Comparison of ENCODE assay signal across 14 mouse cellular contexts in genomic region chr4:130054727-130055126, GRCm38 (mm10). TPM values are rescaled to one million over a fixed set of nuclear protein-coding genes. Genes with fewer than 3 reads are reported as not detected.
DNase-seq lines count a peak whose midpoint lies in the region; ATAC-seq and TF ChIP-seq lines count a peak whose summit lies in the region.
"Had no signal": no experiment of that assay in that cellular context is flagged by ENCODE, and none has a peak within 500 bp of the region (broad histone marks: within the 10 kb centered on the region; RNA-seq: fewer than 3 reads in every experiment).

No protein-coding gene starts in this region.

- no peak overlapping the region for H3K4me3 ChIP-seq in forebrain, postnatal 0 days (ENCODE audit: low read depth, low read length)
- H3K4me3 ChIP-seq in limb, embryonic 15.5 days: no peak overlapping the region

- TF ChIP-seq CTCF in brain, embryonic 14.5 days (IDR thresholded peaks at IDR 0.05; ENCODE audit: borderline replicate concordance, extremely low read depth, insufficient read depth, insufficient read length): no peak
- no peak for TF ChIP-seq CTCF in forebrain, postnatal 0 days (IDR thresholded peaks at IDR 0.05; ENCODE audit: low read depth)

- no peaks in the 10 kb centered on the region for H3K36me3 ChIP-seq in forebrain, postnatal 0 days (ENCODE audit: insufficient read depth)
- H3K36me3 ChIP-seq in limb, embryonic 15.5 days: peaks cover 61% of the 10 kb centered on the region

- no peaks in the 10 kb centered on the region for H3K27me3 ChIP-seq in forebrain, postnatal 0 days (ENCODE audit: insufficient read depth, low read length)
- no peaks in the 10 kb centered on the region for H3K27me3 ChIP-seq in limb, embryonic 15.5 days

- 0 out of 2 replicates have a peak, but pooled peaks cover 6% of the 10 kb centered on the region for H3K4me1 ChIP-seq in forebrain, postnatal 0 days (ENCODE audit: insufficient read depth)
- peaks cover 46% of the 10 kb centered on the region for H3K4me1 ChIP-seq in limb, embryonic 15.5 days

- no peak overlapping the region for H3K9ac ChIP-seq in forebrain, postnatal 0 days
- H3K9ac ChIP-seq in limb, embryonic 15.5 days: no peak overlapping the region
- H3K9ac ChIP-seq: lung, embryonic 14.5 days had no signal

- TF ChIP-seq POLR2A in brain, embryonic 14.5 days (IDR thresholded peaks at IDR 0.05; ENCODE audit: borderline replicate concordance, extremely low read depth, insufficient read depth, insufficient read length, poor library complexity, severe bottlenecking): no peak

- ATAC-seq in forebrain, postnatal 0 days: peak; percentile 57
- ATAC-seq in limb, embryonic 15.5 days (ENCODE audit: insufficient number of reproducible peaks, low FRiP score, low TSS enrichment, low read depth): no peak
- ATAC-seq: CD4-positive, CD25-positive, alpha-beta regulatory T cell, adult 4 months had no signal

- no peak overlapping the region for H3K4me2 ChIP-seq in forebrain, postnatal 0 days (ENCODE audit: low read depth)
- H3K4me2 ChIP-seq in limb, embryonic 15.5 days: no peak overlapping the region
- H3K4me2 ChIP-seq: lung, embryonic 14.5 days had no signal

- 22% methylated on average over 1 of the region's 1 CpGs for WGBS in forebrain, postnatal 0 days
- 50% methylated on average over 1 of the region's 1 CpGs for WGBS in limb, embryonic 15.5 days

- H3K27ac ChIP-seq in forebrain, postnatal 0 days (ENCODE audit: low read depth, low read length): peak overlapping the region; percentile 66; the same call in 1 of the 2 replicates
- peak overlapping the region; percentile 81 for H3K27ac ChIP-seq in limb, embryonic 15.5 days

- DNase-seq in layer of hippocampus, adult 9-11 months: peak; percentile 56
- DNase-seq in layer of hippocampus, adult 8-10 months (ENCODE audit: low spot score in 2 of 2): no peak
- peak; percentile 77 for DNase-seq in brain, embryonic 14.5 days (ENCODE audit: low read depth)
- DNase-seq in forebrain, postnatal 0 days: no peak
- no peak for DNase-seq in thymus, adult 18-20 months
- DNase-seq in thymus, postnatal 10 days (ENCODE audit: low spot score in 2 of 2): no peak
- DNase-seq: gastrocnemius, postnatal 36 days; kidney, postnatal 4 days; lung, embryonic 14.5 days; right cerebral cortex, postnatal 14 days; thymus, postnatal 14 days had no signal

- H3K9me3 ChIP-seq in forebrain, postnatal 0 days (ENCODE audit: low read length): no peaks in the 10 kb centered on the region
- H3K9me3 ChIP-seq in limb, embryonic 15.5 days: no peaks in the 10 kb centered on the region

RNA-seq across cellular contexts. Expression of gene Col16a1, which starts 7.1 kb away (rescaled TPM):
- 10 to 100 TPM; 15.2 to 28.1 (median 21.2) TPM for total RNA-seq in layer of hippocampus, adult 8-10 months (2022)
- polyA plus RNA-seq in brain, embryonic 14.5 days (2012; rRNA removed): 16.7 and 17.1 TPM in 2 replicates
- 21.8 and 29.7 TPM in 2 replicates for total RNA-seq in forebrain, postnatal 0 days (2014; rRNA removed)
- polyA plus RNA-seq in forebrain, postnatal 0 days (2015; fragmentation: Nextera tagmentation; extraction: Ambion mirVana): 6.8 and 7.5 TPM in 2 replicates
- polyA plus RNA-seq in limb, embryonic 15.5 days (2015; fragmentation: Nextera tagmentation; extraction: Ambion mirVana): 175 and 199 TPM in 2 replicates
- total RNA-seq: neutrophil, adult 5-6 weeks had no signal
- polyA plus RNA-seq: CD4-positive, CD25-positive, alpha-beta regulatory T cell, adult 4 months had no signal

RNA-seq across cellular contexts. Expression of gene Pef1, which starts 47.6 kb away (rescaled TPM):
- total RNA-seq in layer of hippocampus, adult 8-10 months (2022): 10 to 100 TPM; 60.4 to 74.7 (median 68.3) TPM
- 59.7 and 71.4 TPM in 2 replicates for polyA plus RNA-seq in brain, embryonic 14.5 days (2012; rRNA removed)
- total RNA-seq in forebrain, postnatal 0 days (2014; rRNA removed): 51.6 and 52.9 TPM in 2 replicates
- 58.5 and 60.7 TPM in 2 replicates for polyA plus RNA-seq in forebrain, postnatal 0 days (2015; fragmentation: Nextera tagmentation; extraction: Ambion mirVana)
- 68.1 and 75.1 TPM in 2 replicates for polyA plus RNA-seq in limb, embryonic 15.5 days (2015; fragmentation: Nextera tagmentation; extraction: Ambion mirVana)

Comparison
In these comparisons a context has a peak if more than half of its experiments do, and no peak if none do; other contexts are left out.
1. DNase-seq: peak in layer of hippocampus, adult 9-11 months (single experiment) and brain, embryonic 14.5 days (single experiment); none in layer of hippocampus, adult 8-10 months (0 of 2), forebrain, postnatal 0 days (single experiment), thymus, adult 18-20 months (0 of 2) and thymus, postnatal 10 days (0 of 2).